Mouse (Mus musculus) frontal cortex, adult 2 months (tissue): Measurements from ENCODE around the gene Gpr89. TPM values are rescaled to one million over a fixed set of nuclear protein-coding genes. Genes with fewer than 3 reads are reported as not detected.

Experiments
- DNase-seq, 2 experiments: peaks; one replicate each; pipeline ENCODE4 v3.0.0; 2022; ENCODE audit warnings: low spot score in 1 of 2; ENCODE audit errors: extremely low spot score in 1 of 2
- polyA plus RNA-seq: library from polyadenylated mRNA; depleted of rRNA; stranded (reverse); fragments of >200 nt; gene quantifications from 2 replicates; pipeline ENCODE4 v1.2.3, GENCODE M21; 2012

Gpr89 gene
- polyA plus RNA-seq, 1 experiment: 17.7 TPM

DNA sequence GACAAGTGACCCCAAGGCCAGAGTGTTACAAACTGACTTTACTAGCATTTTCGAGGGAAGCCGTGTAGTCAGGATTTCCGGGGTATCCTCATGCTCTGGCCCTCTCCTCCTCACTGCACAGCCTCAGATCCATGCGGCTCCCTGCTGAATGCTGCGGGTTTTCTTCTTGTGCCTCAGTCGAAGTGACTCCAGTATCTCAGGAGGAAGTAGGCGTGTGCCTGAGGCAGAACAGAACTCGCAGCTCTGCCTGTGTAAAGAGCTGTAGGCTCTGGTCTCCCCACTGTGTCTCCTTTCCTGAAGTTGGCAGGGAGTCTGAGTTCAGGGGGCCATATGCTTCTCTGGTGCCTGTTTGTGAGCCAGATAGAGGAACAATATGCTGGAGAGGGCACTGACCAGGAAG, 34.1 kb downstream of the Gpr89 start:
- no peak for DNase-seq

DNA sequence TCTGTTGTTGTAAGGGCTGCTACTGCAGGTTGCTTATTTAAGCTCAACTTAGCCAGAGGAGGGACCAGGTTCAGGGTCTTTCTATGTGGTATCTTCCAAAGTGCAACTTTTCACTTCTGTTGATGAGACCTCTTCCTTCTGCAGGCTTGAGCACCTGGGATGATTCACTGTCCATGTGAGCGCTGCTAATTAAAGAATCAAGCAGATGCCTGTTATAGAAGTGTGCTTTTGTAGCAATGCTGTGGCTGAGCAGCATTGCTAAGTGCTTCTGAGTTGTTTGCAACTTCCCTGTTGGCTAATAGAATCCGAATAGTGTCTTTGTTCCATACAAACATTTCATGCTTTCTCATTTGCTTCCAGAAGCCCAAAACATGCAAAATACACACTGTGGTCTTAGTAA, 34.9 kb downstream of the Gpr89 start:
- DNase-seq: no peak

DNA sequence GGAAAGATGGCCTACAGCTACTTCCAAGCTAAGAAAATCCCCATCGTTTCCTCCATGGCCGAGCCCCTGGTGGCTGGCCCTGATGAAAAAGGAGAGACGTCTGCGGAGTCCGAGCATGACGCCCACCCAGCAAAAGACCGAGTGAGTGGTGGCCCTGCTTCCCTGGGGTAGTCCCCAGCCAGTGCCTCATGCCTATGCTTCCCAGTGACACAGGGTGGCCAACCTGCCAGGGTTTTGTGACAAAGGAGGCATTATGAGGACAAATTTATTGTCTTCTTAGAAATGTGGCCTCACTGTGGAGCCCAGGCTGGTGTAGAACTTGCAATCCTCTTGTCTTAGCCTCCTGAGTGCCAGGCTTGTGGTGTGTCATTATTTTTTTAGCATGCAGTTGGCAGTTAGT, 36.1 kb downstream of the Gpr89 start:
- no peak for DNase-seq

DNA sequence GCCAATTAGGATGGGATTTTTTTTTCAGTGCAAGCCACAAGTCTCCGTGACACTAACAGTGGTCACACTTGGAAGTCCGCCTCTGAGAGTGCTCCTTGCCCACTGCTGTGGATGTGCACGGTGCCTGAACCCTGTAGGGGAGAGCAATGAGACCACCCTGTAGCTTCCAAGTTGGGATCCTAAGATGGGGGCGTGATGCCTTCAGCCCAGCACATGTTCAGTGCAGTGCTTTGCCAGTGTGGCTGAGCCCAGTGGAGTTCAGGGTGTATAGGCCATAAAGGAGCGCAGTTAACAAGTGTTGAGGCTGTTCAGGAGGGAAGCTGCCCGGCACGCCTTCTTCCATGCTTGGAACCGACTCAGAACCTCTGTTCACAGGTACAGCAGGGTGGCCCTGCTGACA, 36.6 kb downstream of the Gpr89 start:
- DNase-seq: no peak

DNA sequence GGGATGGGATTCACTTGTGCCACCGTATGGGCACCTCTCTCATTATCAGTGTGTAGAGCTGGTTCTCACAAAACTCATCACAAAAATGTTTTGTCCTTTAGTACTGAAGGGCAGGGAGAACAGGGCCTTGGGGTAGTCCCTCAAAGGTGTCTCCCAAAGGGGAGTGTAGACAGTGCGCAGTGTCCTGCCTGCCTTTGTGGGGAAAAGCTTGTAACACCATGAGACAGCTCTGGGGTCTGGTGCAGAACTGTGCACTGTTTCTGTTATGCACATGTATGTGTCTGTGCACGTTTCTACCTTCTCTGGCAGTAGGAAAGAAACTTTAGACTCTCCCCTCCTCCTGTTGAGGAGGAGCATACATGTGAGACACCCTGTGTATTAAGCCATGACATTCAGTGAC, 37.3 kb downstream of the Gpr89 start:
- no peak for DNase-seq

DNA sequence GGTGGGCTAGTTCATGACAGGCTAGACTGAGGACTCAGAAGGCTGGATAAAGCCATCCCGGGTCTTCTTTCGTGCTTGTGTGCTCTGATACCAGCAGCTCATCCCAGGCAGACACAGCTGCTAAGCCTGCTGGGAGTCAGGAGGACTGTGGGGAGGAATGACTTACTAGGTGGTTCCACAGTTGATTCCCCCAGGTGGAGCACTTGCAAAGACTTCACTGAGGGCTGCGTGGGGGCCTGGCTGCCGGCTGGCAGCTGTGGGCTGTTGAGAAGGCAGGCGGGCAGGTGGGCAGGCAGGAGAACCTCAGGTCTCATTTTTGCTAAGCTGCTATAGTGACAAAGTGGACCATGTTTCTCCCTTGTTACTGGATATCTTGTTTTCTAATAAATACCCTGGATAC, 44.6 kb downstream of the Gpr89 start:
- no peak for DNase-seq

DNA sequence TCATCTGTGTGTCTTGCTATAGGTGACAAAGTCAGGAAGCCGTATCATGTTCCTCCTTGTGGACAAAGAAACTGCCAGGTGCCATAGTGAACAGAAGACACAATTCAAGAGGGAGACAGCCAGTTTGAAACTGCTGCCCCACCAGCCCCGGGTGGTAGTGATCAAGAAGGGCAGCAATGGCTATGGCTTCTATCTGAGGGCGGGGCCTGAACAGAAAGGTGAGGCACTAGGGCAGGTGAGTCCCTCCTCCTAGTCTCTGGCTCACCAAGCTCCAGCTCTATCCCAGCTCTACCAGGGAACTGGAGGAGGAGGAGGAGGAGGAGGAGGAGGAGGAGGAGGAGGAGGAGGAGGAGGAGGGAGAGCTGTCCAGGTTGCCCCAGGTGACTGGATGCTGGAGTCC, 49.3 kb downstream of the Gpr89 start:
- no peak for DNase-seq

DNA sequence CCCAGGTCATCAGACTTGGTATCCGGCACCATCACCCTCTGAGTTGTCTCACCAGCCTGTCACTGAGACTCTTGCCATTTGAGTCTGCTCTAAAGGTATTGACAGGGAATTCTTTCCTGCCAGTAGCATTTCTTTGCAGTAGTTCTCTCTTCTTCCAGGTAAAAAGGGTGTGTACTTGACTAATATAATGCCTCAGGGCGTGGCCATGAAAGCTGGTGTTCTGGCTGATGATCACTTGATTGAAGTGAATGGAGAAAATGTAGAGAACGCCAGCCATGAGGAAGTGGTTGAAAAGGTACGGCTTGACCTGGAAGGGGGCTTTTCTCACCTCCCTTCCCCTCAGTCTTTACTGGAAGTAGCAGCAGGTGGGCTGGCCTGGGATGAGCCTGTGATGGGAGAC, 50.8 kb downstream of the Gpr89 start:
- DNase-seq: no peak

DNA sequence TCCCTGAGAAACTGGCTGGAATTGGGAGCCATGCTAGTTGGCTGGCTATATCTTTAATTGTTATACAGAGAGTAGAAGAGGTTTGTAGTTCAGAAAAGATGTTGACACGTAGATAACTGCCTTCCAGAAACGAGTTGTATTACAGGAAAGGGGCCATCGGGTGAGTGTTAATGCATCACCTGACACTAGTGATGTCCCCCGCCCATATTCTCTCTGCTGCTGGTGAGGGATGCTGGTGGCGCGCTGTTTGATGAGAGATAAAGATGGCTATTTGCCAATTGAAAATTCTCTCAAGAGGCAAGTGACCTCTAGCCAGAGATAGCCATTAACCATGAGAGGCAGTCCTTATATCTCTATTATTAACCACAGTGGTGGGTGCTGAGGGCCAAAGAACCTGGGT, 52.6 kb downstream of the Gpr89 start:
- no peak for DNase-seq

DNA sequence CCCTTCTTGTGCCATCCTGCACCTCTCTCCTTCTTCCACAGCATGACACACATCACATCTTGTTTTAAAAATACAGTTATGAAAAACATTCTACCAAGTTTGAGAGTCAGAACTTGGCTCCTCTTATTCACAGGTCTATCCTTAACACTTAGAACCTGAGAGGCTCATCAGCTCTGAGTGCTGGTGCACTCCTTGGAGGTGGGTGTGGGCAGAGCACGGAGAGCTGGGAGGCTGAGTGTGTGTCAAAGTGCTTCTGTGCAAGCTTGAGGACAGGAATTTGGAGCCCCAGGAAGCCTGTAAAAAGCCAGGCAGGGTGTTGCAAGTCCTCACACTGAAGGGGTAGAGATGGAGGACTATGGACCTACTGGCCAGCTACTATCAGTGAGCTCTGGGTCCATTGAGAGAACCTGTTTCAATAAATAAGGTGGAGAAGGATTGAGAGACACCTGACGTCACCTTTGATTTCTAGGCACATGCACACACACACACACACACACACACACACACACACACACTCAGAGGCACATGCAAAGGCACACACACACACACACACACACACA, 55.9 kb downstream of the Gpr89 start:
- DNase-seq: no peak

DNA sequence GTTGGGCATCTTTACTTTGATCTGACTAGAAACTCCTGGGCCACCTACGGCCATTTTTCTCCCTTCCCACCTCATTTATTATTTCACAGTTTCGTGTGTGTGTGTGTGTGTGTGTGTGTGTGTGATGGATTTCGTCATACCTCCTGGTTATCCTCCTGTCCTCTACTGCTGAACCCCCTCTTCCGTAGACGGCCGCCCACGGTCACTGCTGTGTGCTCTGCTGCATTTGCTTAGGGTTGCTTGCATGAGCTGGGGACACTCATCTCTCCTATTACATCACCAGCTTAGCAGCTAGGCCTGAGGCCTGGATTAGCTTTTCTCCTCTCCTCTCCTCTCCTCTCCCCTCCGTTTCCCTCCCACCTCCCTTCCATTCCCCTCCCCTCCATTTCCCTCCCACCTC, 56.7 kb downstream of the Gpr89 start:
- DNase-seq: peak in 1 of 2 experiments; percentile 19

DNA sequence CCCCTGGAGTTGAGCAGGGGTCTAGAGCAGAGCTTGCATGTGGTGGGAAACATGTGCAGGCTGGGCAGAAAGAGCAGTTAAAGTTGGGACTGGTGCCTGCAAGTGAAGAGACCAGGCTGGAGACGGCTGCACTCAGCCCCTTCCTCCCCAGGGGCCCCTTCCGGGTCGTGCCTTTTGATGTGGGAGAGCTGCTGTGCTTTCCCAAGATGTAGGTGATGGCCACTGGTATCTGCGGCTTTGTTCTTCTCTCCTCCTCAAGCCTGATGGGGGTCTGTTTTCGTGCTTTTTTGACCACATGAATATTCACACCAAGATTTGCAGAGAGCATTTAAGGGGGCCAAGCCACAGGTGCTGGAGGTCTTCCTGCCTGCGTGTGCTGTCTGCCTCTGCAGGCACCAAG, 57.5 kb downstream of the Gpr89 start:
- no peak for DNase-seq

DNA sequence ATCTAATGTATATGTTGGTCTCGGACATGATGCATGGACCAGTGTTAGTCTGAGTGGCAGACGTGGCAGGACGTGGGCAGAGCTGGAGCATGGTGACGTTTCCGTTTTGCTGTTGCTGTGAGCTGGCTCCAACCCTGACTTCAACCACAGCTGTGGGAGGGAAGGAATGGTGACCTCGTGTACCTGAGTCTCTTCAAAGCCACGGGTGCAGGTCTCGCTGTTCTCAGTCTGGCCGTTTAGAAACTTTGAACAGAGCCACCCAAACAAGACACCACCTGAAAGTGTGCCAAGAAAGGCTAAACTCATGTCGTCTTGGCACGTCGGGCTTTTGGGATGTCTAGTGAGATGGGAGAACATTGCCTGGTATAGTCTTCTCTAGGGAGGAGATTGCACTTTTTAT, 58.2 kb downstream of the Gpr89 start:
- no peak for DNase-seq

DNA sequence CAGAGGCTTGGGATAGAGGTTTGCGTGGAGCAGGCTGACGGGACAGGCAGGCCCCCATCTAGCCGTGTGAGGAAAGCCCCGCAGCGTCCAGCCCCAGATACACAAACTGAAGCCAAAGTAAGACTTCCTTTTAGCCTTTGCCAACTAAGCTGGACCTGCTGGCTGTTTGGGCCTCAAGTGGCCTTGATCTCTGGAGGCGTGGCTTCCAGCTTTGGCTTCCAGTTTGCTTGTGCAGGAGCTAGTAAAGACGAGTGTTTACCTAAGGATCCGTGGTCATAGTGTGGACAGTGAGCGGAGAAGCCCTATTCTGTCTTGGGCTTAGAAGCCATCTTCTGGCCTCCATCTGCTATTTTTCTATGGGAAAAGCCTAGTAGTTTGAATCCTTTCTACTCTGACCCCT, 59.3 kb downstream of the Gpr89 start:
- no peak for DNase-seq

DNA sequence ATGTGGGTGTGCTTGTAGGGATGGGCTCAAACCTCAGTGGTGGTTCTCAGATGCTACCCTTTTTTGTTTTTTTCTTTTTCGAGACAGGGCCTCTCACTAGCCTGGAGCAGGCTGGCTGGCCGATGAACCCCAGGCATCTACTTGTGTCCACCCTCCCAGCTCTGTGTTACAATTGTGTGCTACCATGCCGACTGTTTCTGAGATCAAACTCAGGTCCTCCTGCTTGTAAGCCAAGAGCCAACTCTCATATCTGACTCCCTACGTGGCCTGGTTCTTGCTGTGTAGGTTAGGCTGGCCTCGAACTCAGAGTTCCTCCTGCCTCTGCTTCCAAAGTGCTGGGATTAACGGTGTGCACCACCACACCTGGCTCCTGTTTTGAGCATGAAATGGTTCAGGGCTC, 60.0 kb downstream of the Gpr89 start:
- no peak for DNase-seq

DNA sequence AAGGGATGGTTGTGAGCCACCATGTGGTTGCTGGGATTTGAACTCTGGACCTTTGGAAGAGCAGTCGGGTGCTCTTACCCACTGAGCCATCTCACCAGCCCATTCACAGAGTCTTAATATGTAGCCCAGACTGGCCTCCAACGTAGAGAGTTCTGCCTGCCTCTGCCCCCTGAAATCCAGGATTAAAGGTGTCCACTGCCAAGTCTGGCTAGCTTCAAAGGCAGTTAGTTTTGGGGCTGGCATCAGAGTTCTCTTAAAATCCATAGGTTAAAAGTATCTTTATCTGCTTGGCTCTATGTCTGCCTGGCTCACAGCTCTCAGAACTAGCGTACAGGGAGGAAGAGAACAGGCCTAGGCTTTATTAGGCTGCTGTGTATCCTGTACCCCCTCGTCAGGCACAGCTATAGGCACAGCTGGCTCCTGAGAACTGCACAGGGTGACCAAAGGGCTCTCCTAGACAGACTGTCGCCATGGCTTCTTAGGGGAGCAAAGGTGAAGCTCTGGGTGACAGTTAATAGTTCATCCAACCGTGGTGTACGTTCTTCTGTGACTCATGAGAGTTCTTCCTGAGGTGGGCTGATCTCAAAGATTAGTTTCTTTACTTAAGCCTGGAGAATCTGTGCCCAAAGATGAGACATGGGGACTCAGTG, 66.0 kb downstream of the Gpr89 start:
- DNase-seq: no peak

DNA sequence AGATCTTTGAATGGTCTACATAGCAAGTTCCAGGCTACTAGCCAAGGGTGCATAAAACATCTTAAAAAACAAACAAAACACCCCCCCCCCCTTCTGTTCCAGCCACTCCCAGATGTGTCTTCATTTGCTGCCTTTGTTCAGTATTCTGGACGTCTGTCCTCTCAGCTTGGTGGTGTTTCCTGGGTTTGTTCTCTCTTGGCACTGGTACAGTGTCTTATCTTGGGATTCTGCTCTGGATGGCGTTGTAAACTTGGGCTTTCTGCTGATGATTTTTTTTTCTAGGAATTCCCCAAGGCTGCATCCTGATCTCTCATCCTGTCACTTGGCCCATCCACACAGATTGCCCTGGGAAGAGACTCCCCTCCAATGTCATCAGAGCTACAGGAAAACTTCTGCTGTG, 68.7 kb downstream of the Gpr89 start:
- no peak for DNase-seq

DNA sequence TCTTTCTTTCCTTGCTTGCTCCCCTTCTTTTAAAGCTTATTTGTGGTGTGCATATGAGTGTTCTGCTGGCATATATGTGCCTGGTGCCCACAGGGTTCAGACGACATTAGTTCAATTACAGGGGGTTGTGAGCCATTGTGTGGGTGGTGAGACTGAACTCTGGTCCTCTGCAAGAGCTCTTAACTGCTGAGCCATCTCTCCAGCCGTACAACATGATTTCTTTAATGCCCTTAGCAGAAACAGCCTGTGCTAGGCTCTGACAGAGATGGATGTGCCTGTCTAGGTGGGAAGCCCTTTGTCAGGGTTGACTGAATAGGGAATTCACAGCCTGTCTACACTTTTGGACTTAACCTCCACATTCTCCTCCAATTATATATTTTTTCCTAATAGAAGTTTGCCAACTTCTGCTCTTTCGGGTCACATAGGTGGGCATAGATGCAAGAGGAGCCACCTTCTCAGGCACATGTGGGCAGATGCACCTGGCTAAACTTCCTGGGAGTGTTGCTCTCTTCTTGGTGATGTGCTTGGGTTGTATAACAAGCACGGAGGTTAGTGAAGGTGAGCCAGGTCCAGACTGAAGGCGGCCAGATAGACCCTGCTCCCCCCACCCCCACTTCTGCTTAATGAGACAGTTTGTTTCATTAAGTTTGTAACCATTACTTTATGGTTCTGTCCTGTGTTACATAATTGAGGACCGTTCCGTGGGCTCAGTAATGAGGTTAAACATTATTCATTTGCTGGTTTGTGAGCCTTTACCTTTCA, 70.4 kb downstream of the Gpr89 start:
- no peak for DNase-seq

DNA sequence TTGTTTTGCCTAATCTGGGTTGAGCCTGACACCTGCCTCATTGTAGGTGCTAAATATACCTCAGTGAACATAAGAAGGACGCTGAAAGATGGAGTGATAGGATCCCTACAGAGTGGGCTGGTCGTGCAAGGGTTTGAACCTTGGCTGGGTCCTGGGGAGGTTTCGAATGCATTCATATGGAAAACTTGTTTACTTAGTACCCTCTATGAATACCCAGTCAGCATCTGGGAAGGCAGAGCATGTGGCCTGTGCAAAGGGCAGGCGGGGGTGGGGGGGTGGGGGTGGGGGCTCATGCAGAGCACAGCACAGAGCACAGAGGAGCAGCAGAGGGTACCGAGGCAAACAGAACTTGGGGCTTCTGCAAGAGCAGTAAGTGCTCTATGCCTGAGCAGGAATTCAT, 72.2 kb downstream of the Gpr89 start:
- DNase-seq: no peak

DNA sequence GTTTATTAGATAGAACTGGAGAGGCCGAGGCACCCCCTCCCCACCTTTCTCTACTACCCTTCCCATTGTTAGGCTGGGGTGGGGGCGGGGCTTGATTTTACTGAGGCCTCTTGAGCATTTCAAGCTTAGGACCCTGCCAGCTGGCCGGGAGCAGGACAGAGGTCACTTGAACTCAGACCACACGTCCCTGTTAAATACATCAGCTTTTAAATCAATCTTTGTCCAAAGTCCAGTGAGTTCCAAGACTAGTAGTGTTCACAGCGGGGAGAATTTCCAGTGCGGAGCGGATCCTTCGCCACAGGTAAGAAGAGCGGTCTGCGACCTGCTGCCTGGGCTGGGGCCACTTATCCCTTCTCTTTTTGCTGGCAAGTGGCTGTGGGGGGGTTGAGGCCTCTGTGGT, 75.3 kb downstream of the Gpr89 start:
- DNase-seq: no peak

DNA sequence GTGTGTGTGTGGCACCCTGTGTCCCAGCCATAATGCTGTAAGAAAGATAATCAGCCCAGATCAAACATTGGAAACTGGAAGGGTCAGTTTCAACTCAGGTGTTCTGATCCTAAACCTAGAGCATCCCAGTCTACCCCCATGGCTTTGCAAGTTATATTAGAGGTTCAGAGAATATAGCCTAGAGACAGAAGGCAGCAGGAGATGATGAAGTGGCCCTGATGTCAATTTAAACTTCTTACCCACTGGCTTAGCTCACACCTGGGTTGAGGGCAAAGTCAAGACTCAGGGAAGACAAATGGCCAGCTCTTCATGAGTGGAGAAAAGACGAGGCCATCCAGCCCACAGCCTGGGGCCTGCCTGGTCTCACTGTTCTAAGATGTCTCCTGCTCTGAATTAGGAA, 76.2 kb downstream of the Gpr89 start, which contains the start of the genes Pdzk1 and Cd160:
Pdzk1 (plus strand) TSS at position 301 of the 400 bp plus-strand sequence.
Cd160 (minus strand) TSS at position 368 of the 400 bp plus-strand sequence.
- no peak for DNase-seq

DNA sequence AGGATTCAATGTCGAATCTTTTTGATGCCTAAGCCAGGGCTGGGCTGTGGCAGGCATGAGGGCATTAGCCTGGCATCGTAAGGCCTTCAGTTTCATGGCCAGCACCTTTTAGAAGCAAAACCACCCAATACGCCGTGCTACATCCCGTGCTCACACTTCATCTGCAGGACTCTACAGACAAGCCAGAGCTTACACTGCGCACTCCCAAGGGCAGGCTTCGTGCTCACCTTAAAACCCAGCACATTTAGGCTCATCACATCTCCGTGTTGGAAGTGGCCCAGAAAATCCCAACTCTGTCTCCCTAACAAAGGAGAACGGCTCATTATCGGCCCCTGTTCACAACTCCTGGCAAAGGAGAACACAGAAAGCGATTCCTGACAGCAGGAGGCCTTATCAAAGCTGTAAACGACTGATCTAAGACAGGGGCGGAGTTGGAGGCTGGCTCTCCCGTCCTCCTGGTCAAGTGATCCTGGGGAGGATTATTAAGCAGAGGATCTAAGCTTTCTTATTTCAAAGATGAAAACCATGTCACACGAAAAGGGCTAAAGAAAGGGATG, 76.8 kb downstream of the Gpr89 start:
- DNase-seq: no peak
